Mouse (Mus musculus) liver, embryonic 13.5 days (tissue): ENCODE results near the gene Ddi2. TPM values are rescaled to one million over a fixed set of nuclear protein-coding genes. Genes with fewer than 3 reads are reported as not detected.

Source experiments
- ATAC-seq: fragments of 200-750 bp; cut with Nextera tagmentation; 2 replicates; pipeline ENCODE4 v1.8.0; 2017; ENCODE audit warnings: low read depth, mild to moderate bottlenecking, moderate number of reproducible peaks, moderate library complexity
- DNase-seq: peaks from one replicate; pipeline ENCODE4 v3.0.0; 2022
- H3K27ac ChIP-seq: fragments of 300-500 bp; sonication (generic); 2 replicates; pipeline ENCODE4 v1.5.1; 2015; ENCODE audit warnings: moderate library complexity, mild to moderate bottlenecking, inconsistent platforms
- H3K27me3 ChIP-seq: fragments of 300-500 bp; sonication (generic); 2 replicates; pipeline ENCODE4 v1.6.1; 2015; ENCODE audit warnings: mild to moderate bottlenecking, inconsistent platforms
- H3K36me3 ChIP-seq: fragments of 300-500 bp; sonication (generic); 2 replicates; pipeline ENCODE4 v1.6.1; 2015; ENCODE audit warnings: mild to moderate bottlenecking, inconsistent platforms
- H3K4me1 ChIP-seq: fragments of 300-500 bp; sonication (generic); replicated peaks from 2 replicates; pipeline ENCODE4 v1.6.1; 2015; ENCODE audit warnings: inconsistent platforms
- H3K4me2 ChIP-seq: fragments of 300-500 bp; sonication (generic); 2 replicates; pipeline ENCODE4 v1.6.1; 2015; ENCODE audit warnings: inconsistent platforms, mild to moderate bottlenecking, moderate library complexity
- H3K4me3 ChIP-seq: fragments of 300-500 bp; sonication (generic); replicated peaks from 2 replicates; pipeline ENCODE4 v1.5.1; 2015; ENCODE audit warnings: mild to moderate bottlenecking, inconsistent platforms
- H3K9ac ChIP-seq: fragments of 300-500 bp; sonication (generic); 2 replicates; pipeline ENCODE4 v1.6.1; 2015; ENCODE audit warnings: mild to moderate bottlenecking, inconsistent platforms
- H3K9me3 ChIP-seq: fragments of 300-500 bp; sonication (generic); replicated peaks from 2 replicates; pipeline ENCODE4 v1.6.1; 2016; ENCODE audit warnings: inconsistent platforms
- WGBS: fragments of 180-500 bp; shearing (Covaris S2); methylation state at CpG from one replicate; pipeline ENCODE4 v1.1.7; 2015; ENCODE audit not compliant: insufficient replicate concordance; 5-methylcytosine and 5-hydroxymethylcytosine counted together
- polyA plus RNA-seq: library from polyadenylated mRNA; unstranded; fragments of >200 nt; fragmentation: Nextera tagmentation; extraction: Ambion mirVana; gene quantifications from 2 replicates; pipeline ENCODE4 v1.2.1, GENCODE M21; 2015

Gene Ddi2
- polyA plus RNA-seq, 1 experiment from 2014 or later = 15.0 TPM

GRCm38 (mm10) chr4:141694719-141695118 is 28.5 kb downstream of the Ddi2 start:
- no peak overlapping the region for H3K9ac ChIP-seq
- no peak overlapping the region for H3K4me2 ChIP-seq
- no peak for DNase-seq
- H3K4me3 ChIP-seq = no peak overlapping the region
- WGBS = 90% methylated on average over 8 of the region's 8 CpGs
- no peak for ATAC-seq
- peaks cover 3% of the 10 kb centered on the region; the same call in 1 of the 2 replicates for H3K4me1 ChIP-seq
- no peaks in the 10 kb centered on the region for H3K9me3 ChIP-seq
- H3K27ac ChIP-seq = no peak overlapping the region
- no peaks in the 10 kb centered on the region for H3K27me3 ChIP-seq
- H3K36me3 ChIP-seq = peaks cover 99% of the 10 kb centered on the region

GRCm38 (mm10) chr4:141688505-141688904 is 34.7 kb downstream of the Ddi2 start:
- no peaks in the 10 kb centered on the region for H3K9me3 ChIP-seq
- DNase-seq (no peak), ATAC-seq (0 out of 2 replicates have a peak, but pooled peaks have one; percentile 50)
- no peak overlapping the region for H3K4me2 ChIP-seq
- H3K4me3 ChIP-seq = no peak overlapping the region
- 51% methylated on average over 8 of the region's 8 CpGs for WGBS
- H3K36me3 ChIP-seq = peaks cover 94% of the 10 kb centered on the region
- no peak overlapping the region for H3K27ac ChIP-seq
- 0 out of 2 replicates have a peak, but pooled peaks cover 4% of the 10 kb centered on the region for H3K4me1 ChIP-seq
- no peak overlapping the region for H3K9ac ChIP-seq
- H3K27me3 ChIP-seq = no peaks in the 10 kb centered on the region

GRCm38 (mm10) chr4:141686525-141686924 is 36.7 kb downstream of the Ddi2 start:
- WGBS = 80% methylated on average over 8 of the region's 8 CpGs
- Histone ChIP-seq H3K4me3 (no peak overlapping the region), H3K27ac (no peak overlapping the region), H3K4me2 (no peak overlapping the region), H3K9me3 (no peaks in the 10 kb centered on the region), H3K36me3 (peaks cover 92% of the 10 kb centered on the region), H3K4me1 (0 out of 2 replicates have a peak, but pooled peaks cover 12% of the 10 kb centered on the region), H3K27me3 (no peaks in the 10 kb centered on the region), H3K9ac (no peak overlapping the region)
- ATAC-seq (no peak), DNase-seq (no peak)

DNA sequence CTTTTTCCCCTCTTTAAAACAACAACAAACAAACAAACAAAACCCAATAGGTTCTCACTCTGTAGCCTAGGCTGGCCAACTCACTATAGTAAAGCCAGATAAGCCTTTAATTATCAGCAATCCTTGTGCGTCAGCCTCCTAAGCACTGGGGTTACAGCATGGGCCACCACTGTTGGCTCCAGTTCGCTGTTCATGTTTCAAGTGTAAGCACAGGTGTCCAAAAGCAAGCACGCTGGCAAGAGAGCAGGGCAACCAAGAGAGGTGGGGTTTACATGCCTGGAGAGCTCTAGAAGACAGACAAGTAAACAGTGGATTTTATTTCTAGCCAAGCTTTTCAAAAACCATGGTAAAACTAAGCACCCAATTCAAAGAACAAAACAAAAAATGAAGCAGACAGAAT is 37.1 kb downstream of the Ddi2 start:
- no peaks in the 10 kb centered on the region for H3K9me3 ChIP-seq
- ATAC-seq = no peak
- peaks cover 88% of the 10 kb centered on the region for H3K36me3 ChIP-seq
- H3K27ac ChIP-seq = no peak overlapping the region
- DNase-seq = no peak
- H3K4me2 ChIP-seq = no peak overlapping the region
- H3K4me3 ChIP-seq = no peak overlapping the region
- no peaks in the 10 kb centered on the region for H3K27me3 ChIP-seq
- no peak overlapping the region for H3K9ac ChIP-seq
- 73% methylated on average over 3 of the region's 3 CpGs for WGBS
- 0 out of 2 replicates have a peak, but pooled peaks cover 12% of the 10 kb centered on the region for H3K4me1 ChIP-seq

DNA sequence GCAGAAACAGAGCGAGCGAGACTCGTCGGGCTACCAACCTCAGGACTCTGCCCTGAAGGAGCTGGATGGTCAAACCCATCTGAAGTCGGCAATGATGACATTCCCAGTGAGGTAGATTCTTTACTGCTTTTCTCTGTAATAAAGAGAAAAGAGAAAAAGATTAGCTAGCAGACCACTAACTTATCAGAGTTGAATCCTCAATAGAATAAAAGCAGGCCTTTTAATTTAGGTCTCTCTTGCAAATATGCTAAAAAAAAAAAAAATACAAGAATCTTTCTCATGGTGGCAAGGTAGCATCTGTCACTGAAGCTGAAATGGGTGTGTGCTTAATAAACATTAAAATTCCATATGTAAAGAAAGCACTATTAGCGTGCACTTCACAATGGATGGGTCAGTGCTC is 37.7 kb downstream of the Ddi2 start, which contains the start of gene Rsc1a1:
Rsc1a1 (minus strand) TSS at position 101 of the 400 bp plus-strand sequence.
- Histone ChIP-seq H3K4me1 (peaks cover 17% of the 10 kb centered on the region; the same call in 1 of the 2 replicates), H3K4me3 (no peak within 1 kb of the TSS), H3K4me2 (no peak within 1 kb of the TSS), H3K27me3 (no peaks in the 10 kb centered on the region), H3K27ac (no peak within 1 kb of the TSS), H3K9ac (no peak within 1 kb of the TSS), H3K9me3 (no peaks in the 10 kb centered on the region), H3K36me3 (peaks cover 86% of the 10 kb centered on the region)
- DNase-seq (no peak), ATAC-seq (no peak)
- 94% methylated on average over 6 of the region's 6 CpGs for WGBS

GRCm38 (mm10) chr4:141682706-141683230 is 40.5 kb downstream of the Ddi2 start:
- ATAC-seq = no peak
- peaks cover 66% of the 10 kb centered on the region for H3K36me3 ChIP-seq

DNA sequence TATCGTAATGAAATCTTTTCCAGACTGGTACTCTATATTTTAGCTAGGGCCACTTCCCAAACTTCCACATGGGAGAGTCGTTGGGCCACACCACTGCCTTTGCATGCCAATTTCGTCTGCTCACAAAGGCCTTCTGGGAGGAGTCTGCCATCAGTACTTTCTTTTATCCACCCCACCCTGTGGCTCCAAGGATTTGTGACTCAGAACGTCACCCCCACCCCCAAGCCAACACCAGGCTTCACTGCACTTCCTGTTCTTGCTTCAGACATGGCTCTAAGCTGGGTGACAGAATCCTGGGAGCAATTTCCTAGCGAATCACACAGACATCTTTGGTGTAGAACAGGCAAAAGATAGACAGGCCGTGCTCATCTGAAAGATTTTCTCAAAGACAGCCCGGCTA is 41.5 kb downstream of the Ddi2 start:
- H3K36me3 ChIP-seq = peaks cover 59% of the 10 kb centered on the region
- ATAC-seq = no peak

More at GRCm38 (mm10) chr4:141682706-141683230, 40.5 kb downstream of the Ddi2 start:
- Histone ChIP-seq H3K27ac (peak overlapping the region; percentile 43; the same call in 1 of the 2 replicates), H3K9ac (no peak overlapping the region), H3K4me1 (peaks cover 28% of the 10 kb centered on the region; the same call in 1 of the 2 replicates), H3K9me3 (no peaks in the 10 kb centered on the region), H3K27me3 (no peaks in the 10 kb centered on the region), H3K4me2 (no peak overlapping the region), H3K4me3 (no peak overlapping the region)
- DNase-seq = no peak
- WGBS = 82% methylated on average over 12 of the region's 12 CpGs

DNA sequence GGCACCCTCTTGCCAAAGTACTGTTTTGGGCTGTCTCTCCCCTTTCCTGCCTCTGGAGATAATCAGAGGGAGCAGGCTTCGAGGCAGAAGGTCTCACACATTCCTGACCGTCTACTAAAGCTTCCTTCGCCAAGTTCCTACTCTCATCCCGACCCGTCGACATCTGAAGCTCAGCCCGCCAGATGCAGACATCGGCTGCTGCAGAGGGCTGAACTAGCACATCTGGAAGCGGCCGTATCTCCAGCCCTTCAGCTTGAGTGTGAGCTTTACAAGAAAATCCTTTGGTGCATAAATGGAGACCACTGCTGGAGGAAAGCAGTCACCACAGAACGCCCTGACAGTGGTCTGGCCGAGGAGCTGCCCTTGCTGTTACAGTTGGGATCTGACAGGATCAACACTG is 42.3 kb downstream of the Ddi2 start:
- Histone ChIP-seq H3K36me3 (peaks cover 50% of the 10 kb centered on the region), H3K9me3 (no peaks in the 10 kb centered on the region), H3K4me1 (peaks cover 38% of the 10 kb centered on the region), H3K27me3 (no peaks in the 10 kb centered on the region), H3K27ac (no peak overlapping the region), H3K9ac (no peak overlapping the region), H3K4me3 (no peak overlapping the region), H3K4me2 (no peak overlapping the region)
- DNase-seq = no peak
- 73% methylated on average over 12 of the region's 12 CpGs for WGBS
- no peak for ATAC-seq

More for the DNA sequence above, 41.5 kb downstream of the Ddi2 start:
- Histone ChIP-seq H3K4me2 (no peak overlapping the region), H3K4me3 (no peak overlapping the region), H3K9me3 (no peaks in the 10 kb centered on the region), H3K4me1 (peaks cover 29% of the 10 kb centered on the region; the same call in 1 of the 2 replicates), H3K9ac (no peak overlapping the region), H3K27me3 (no peaks in the 10 kb centered on the region), H3K27ac (no peak overlapping the region)
- 70% methylated on average over 7 of the region's 7 CpGs for WGBS
- no peak for DNase-seq

DNA sequence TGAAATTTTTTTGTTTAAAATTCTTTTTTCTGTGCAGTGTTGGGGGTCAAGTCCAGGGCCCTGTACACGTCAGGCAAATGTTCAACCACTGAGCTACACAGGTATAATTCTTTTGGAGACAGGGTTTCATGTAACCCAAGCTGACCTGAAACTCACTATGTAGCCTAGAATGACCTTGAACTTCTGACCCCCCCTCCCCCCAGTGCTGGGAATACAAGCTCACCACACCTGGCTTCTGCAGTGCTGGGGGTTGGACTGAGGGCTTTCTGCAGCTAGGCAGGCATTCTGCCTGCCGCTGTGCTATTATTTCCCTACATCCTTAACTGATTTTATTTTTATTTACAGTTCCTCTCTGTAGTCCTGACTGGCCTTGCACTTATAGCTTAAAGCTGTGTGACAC is 44.2 kb downstream of the Ddi2 start:
- Histone ChIP-seq H3K4me2 (no peak overlapping the region), H3K36me3 (peaks cover 31% of the 10 kb centered on the region), H3K27ac (no peak overlapping the region), H3K27me3 (no peaks in the 10 kb centered on the region), H3K4me3 (no peak overlapping the region), H3K9ac (no peak overlapping the region), H3K9me3 (no peaks in the 10 kb centered on the region), H3K4me1 (peaks cover 39% of the 10 kb centered on the region)
- peak; percentile 22; the same call in 1 of the 2 replicates for ATAC-seq
- DNase-seq = no peak
- 87% methylated on average over 2 of the region's 2 CpGs for WGBS

- H3K36me3 ChIP-seq = peaks cover 9% of the 10 kb centered on the region; the same call in 1 of the 2 replicates
- H3K4me1 ChIP-seq = peaks cover 31% of the 10 kb centered on the region
- no peaks in the 10 kb centered on the region for H3K27me3 ChIP-seq
- WGBS = 47% methylated on average over 5 of the region's 5 CpGs
- H3K27ac ChIP-seq = no peak overlapping the region
- H3K9me3 ChIP-seq = no peaks in the 10 kb centered on the region
- no peak for DNase-seq
- no peak overlapping the region for H3K4me3 ChIP-seq
- no peak overlapping the region for H3K9ac ChIP-seq
- no peak overlapping the region for H3K4me2 ChIP-seq
- ATAC-seq = no peak
These were observed 46.7 kb downstream of the Ddi2 start for GRCm38 (mm10) chr4:141676462-141676979.

DNA sequence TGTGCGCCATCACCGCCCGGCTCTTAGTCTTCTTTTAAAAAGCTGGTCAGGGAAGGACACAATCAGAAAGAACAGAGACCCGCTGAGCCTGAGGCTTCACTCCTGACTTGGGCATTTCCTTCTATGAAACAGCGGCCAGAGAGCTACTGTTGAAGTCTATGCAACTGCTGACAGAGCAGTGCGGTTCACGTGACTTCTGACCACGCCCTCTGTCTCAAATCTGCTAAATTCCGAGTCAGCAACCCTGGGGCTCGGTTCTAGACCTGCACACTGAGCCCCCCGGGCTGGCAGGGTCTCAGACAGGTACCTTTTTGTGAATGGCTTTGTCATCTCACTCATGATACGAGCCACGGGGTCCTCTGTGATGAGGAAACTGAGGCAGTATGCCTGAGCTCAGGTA is 50.9 kb downstream of the Ddi2 start:
- Histone ChIP-seq H3K4me3 (no peak overlapping the region), H3K9ac (no peak overlapping the region), H3K27me3 (no peaks in the 10 kb centered on the region), H3K27ac (no peak overlapping the region), H3K4me1 (peaks cover 11% of the 10 kb centered on the region), H3K4me2 (no peak overlapping the region), H3K9me3 (no peaks in the 10 kb centered on the region), H3K36me3 (no peaks in the 10 kb centered on the region)
- ATAC-seq (no peak), DNase-seq (no peak)
- 58% methylated on average over 13 of the region's 13 CpGs for WGBS

DNA sequence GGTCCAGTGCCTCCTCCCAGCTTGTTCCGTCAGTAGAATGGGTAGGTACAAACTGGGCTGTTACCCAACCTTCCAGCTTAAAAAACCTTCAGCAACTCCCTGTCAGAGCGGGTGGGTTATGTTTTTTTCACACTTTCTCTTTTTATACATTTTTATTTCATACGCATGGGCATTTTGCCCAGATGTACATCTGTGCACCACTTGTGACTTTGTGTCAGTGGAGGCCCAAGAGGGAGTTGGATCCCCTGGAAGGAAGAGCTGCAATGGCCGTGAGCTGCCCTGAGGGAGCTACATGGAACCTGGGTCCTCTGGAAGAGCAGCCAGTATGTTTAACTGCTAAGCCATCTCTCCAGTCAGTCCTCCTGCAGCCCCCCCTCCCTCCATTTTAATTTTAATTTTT is 51.8 kb downstream of the Ddi2 start:
- Histone ChIP-seq H3K36me3 (no peaks in the 10 kb centered on the region), H3K27me3 (no peaks in the 10 kb centered on the region), H3K4me2 (no peak overlapping the region), H3K4me1 (peaks cover 6% of the 10 kb centered on the region), H3K9me3 (no peaks in the 10 kb centered on the region), H3K9ac (no peak overlapping the region), H3K4me3 (no peak overlapping the region), H3K27ac (no peak overlapping the region)
- 76% methylated on average over 4 of the region's 4 CpGs for WGBS
- ATAC-seq (no peak), DNase-seq (no peak)
